Mouse (Mus musculus) megakaryocyte, embryonic 14.5 days (primary cell): ENCODE measurements around the gene Pdia4.

Experiments
- FLI1 ChIP-seq: IDR thresholded peaks from 2 replicates; pipeline ENCODE4 v1.6.1; 2012; ENCODE audit warnings: low read length, inconsistent platforms, mixed read lengths
- GATA1 ChIP-seq: IDR thresholded peaks from 3 replicates; pipeline ENCODE4 v1.6.1; 2012; ENCODE audit warnings: mixed read lengths, low read length, inconsistent platforms, borderline replicate concordance

DNA sequence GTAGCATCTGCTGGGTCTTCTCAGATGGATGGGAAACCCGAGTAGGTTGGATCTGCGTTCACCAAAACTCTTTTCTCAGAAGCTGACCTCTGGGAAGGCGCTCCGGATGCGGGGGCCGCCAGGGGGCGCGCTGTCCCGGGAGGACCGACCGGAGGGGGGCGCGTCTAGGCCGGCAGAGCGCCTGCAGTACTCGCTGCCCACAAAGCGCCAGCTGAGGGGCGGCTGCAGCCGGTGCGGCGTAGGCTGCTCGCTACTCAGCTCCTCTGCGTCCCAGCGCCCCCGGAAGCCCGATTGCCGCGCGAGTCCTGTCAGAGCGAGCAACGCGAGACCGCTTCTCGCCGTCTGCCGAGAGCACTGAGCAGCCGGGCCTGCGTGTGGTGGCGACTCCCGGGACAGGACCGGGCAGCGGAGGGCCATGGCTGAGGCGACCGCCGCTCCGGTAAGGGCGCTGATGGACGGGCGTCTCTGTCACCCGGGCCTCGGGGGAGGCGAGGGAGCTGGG, 22.3 kb upstream of the Pdia4 start, which contains the start of gene Zfp398:
- TF ChIP-seq GATA1 (no peak), FLI1 (0 out of 2 replicates have a peak, but pooled peaks have one; percentile 14)
